Mouse (Mus musculus): ENCODE data around the gene Dnmt3c. TPM values are rescaled to one million over a fixed set of nuclear protein-coding genes. Genes with fewer than 3 reads are reported as not detected.
"Not testable (repeated sequence)": the region's sequence is repeated elsewhere in the genome, so short reads cannot be mapped to it uniquely, and the experiment has no call there.

The Dnmt3c gene
- polyA plus RNA-seq, 1 experiment from 2014 or later = 0.81 TPM

DNA sequence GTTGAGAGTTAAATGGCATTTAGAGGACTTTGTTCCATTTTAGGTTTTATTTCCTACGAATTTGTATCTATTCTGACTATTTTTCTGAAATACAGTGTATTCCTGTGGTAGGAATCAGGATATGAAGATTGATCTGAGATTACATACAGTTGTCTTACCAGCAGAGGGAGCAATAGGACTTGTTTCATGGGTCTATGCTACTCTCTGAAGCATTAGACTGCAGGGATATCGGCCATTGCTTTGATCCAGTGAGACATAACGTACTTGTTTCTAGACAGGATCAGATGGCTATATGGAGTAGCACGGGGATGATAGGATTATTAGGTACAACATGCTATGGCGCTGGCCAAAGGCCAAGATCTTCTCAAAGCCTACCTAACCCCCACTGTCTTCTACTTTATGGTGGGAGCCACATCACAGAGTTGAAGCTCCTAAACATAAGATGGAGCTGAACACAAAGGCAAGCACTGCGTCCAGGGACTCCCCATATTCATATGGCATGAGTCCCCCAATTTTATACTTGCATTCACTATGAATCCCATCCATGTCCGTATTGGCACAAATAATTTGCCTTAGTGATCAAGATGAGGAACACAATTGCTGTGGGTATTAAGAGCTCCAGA is 27.6 kb upstream of the Dnmt3c start:
- Histone ChIP-seq H3K9me3 (replicated peaks; ENCODE audit: control insufficient read depth, low read length) (no peaks in the 10 kb centered on the region), H3K4me2 (ENCODE audit: low read depth, low read length) (no peak overlapping the region), H3K4me3 (ENCODE audit: low read depth, low read length) (no peak overlapping the region), H3K36me3 (ENCODE audit: control insufficient read depth, insufficient read depth) (no peaks in the 10 kb centered on the region), H3K4me1 (ENCODE audit: control insufficient read depth, low read depth, low read length) (no peaks in the 10 kb centered on the region), H3K27ac (ENCODE audit: low read length) (no peak overlapping the region), H3K27me3 (ENCODE audit: control insufficient read depth, insufficient read depth, low read depth, low read length) (no peaks in the 10 kb centered on the region), H3K9ac (ENCODE audit: low read depth, low read length) (no peak overlapping the region)
- no peak for ATAC-seq (ENCODE audit: low read depth)
- whole genome bisulfite sequencing (ENCODE audit: insufficient replicate concordance) = 52% methylated on average over 7 of the region's 7 CpGs

DNA sequence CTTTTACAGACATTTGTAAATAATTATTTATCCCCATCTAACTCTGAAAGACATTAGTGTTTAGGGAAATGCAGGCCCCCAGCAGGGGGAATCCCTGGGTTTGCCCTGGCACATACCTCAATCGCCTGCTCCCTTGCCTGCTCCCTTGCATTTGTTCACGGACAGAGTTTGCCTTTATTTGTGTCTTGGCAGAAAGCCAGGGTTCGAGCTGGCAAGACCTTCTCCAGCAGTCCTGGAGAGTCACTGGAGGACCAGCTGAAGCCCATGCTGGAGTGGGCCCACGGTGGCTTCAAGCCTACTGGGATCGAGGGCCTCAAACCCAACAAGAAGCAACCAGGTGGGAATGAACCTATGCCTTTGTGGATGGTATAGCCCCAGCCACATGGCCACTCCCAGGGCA is 26.3 kb upstream of the Dnmt3c start:
- WGBS (ENCODE audit: insufficient replicate concordance) = 67% methylated on average over 5 of the region's 5 CpGs
- Histone ChIP-seq H3K4me2 (ENCODE audit: low read depth, low read length) (no peak overlapping the region), H3K27ac (ENCODE audit: low read length) (no peak overlapping the region), H3K9me3 (replicated peaks; ENCODE audit: control insufficient read depth, low read length) (no peaks in the 10 kb centered on the region), H3K9ac (ENCODE audit: low read depth, low read length) (no peak overlapping the region), H3K4me3 (ENCODE audit: low read depth, low read length) (no peak overlapping the region), H3K4me1 (ENCODE audit: control insufficient read depth, low read depth, low read length) (no peaks in the 10 kb centered on the region), H3K36me3 (ENCODE audit: control insufficient read depth, insufficient read depth) (no peaks in the 10 kb centered on the region), H3K27me3 (ENCODE audit: control insufficient read depth, insufficient read depth, low read depth, low read length) (no peaks in the 10 kb centered on the region)
- ATAC-seq (ENCODE audit: low read depth) = no peak

- H3K9me3 ChIP-seq (replicated peaks; ENCODE audit: control insufficient read depth, low read length) = no peaks in the 10 kb centered on the region
- H3K4me1 ChIP-seq (ENCODE audit: control insufficient read depth, low read depth, low read length) = no peaks in the 10 kb centered on the region
- H3K4me3 ChIP-seq (ENCODE audit: low read depth, low read length) = no peak overlapping the region
- no peaks in the 10 kb centered on the region for H3K36me3 ChIP-seq (ENCODE audit: control insufficient read depth, insufficient read depth)
- H3K27ac ChIP-seq (ENCODE audit: low read length) = no peak overlapping the region
- no peaks in the 10 kb centered on the region for H3K27me3 ChIP-seq (ENCODE audit: control insufficient read depth, insufficient read depth, low read depth, low read length)
- WGBS (ENCODE audit: insufficient replicate concordance) = 61% methylated on average over 2 of the region's 2 CpGs
- H3K9ac ChIP-seq (ENCODE audit: low read depth, low read length) = no peak overlapping the region
- no peak for ATAC-seq (ENCODE audit: low read depth)
- H3K4me2 ChIP-seq (ENCODE audit: low read depth, low read length) = no peak overlapping the region
Measured at GRCm38 (mm10) chr2:153672619-153673018, 23.8 kb upstream of the Dnmt3c start.

DNA sequence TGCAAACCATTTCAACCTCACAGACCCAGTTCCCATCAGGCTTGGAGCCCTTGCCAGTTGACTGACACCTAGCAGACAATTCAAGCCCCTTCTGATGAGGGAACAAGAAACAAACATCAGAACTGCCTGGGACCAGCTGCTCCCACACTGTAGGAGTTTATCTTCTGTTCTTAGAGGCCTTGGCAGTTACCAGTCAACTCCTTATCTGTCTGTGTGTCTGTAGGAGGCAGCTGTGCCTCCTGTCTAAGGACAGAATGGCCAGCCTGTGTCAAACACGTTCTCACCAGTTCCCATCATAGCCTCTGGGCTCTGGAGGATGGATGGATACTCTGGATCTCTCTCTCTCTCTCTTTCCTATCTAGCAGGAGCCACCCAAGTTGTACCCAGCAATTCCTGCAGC is 21.1 kb upstream of the Dnmt3c start:
- H3K4me1 ChIP-seq (ENCODE audit: control insufficient read depth, low read depth, low read length); H3K9me3 ChIP-seq (replicated peaks; ENCODE audit: control insufficient read depth, low read length); H3K27me3 ChIP-seq (ENCODE audit: control insufficient read depth, insufficient read depth, low read depth, low read length); H3K9ac ChIP-seq (ENCODE audit: low read depth, low read length); H3K27ac ChIP-seq (ENCODE audit: low read length); H3K4me3 ChIP-seq (ENCODE audit: low read depth, low read length); H3K4me2 ChIP-seq (ENCODE audit: low read depth, low read length); H3K36me3 ChIP-seq (ENCODE audit: control insufficient read depth, insufficient read depth): not testable (repeated sequence)
- peak; percentile 86 for ATAC-seq (ENCODE audit: low read depth)
- 12% methylated on average over 1 of the region's 1 CpGs for WGBS (ENCODE audit: insufficient replicate concordance)

DNA sequence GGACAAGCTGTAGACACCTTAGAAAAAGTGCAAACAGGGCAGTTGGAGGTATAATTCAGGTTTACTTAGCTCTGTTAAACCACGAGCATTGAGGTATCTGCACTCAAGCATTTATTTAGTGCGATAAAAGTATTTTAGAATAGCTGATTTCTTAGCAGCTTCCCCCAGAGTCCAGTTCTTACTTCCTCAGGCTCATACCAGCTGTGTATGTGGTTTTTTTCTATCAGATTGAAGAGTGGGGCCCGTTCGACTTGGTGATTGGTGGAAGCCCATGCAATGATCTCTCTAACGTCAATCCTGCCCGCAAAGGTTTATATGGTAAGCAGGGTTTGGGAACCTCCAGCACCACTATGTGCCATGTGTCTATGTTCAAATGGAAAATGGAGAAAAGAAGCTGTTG is 19.5 kb upstream of the Dnmt3c start:
- Histone ChIP-seq H3K9ac (ENCODE audit: low read depth, low read length) (no peak overlapping the region), H3K36me3 (ENCODE audit: control insufficient read depth, insufficient read depth) (no peaks in the 10 kb centered on the region), H3K4me1 (ENCODE audit: control insufficient read depth, low read depth, low read length) (no peaks in the 10 kb centered on the region; the same call in 1 of the 2 replicates), H3K27ac (ENCODE audit: low read length) (no peak overlapping the region), H3K9me3 (replicated peaks; ENCODE audit: control insufficient read depth, low read length) (no peaks in the 10 kb centered on the region), H3K4me2 (ENCODE audit: low read depth, low read length) (no peak overlapping the region), H3K27me3 (ENCODE audit: control insufficient read depth, insufficient read depth, low read depth, low read length) (no peaks in the 10 kb centered on the region), H3K4me3 (ENCODE audit: low read depth, low read length) (no peak overlapping the region)
- ATAC-seq (ENCODE audit: low read depth) = no peak
- 32% methylated on average over 6 of the region's 6 CpGs for WGBS (ENCODE audit: insufficient replicate concordance)

- Histone ChIP-seq H3K27me3 (ENCODE audit: control insufficient read depth, insufficient read depth, low read depth, low read length) (no peaks in the 10 kb centered on the region), H3K4me2 (ENCODE audit: low read depth, low read length) (no peak overlapping the region), H3K4me3 (ENCODE audit: low read depth, low read length) (no peak overlapping the region), H3K9me3 (replicated peaks; ENCODE audit: control insufficient read depth, low read length) (no peaks in the 10 kb centered on the region), H3K27ac (ENCODE audit: low read length) (no peak overlapping the region), H3K36me3 (ENCODE audit: control insufficient read depth, insufficient read depth) (no peaks in the 10 kb centered on the region), H3K4me1 (ENCODE audit: control insufficient read depth, low read depth, low read length) (no peaks in the 10 kb centered on the region; the same call in 1 of the 2 replicates), H3K9ac (ENCODE audit: low read depth, low read length) (no peak overlapping the region)
- 57% methylated on average over 7 of the region's 7 CpGs for WGBS (ENCODE audit: insufficient replicate concordance)
- ATAC-seq (ENCODE audit: low read depth) = no peak
Measured at GRCm38 (mm10) chr2:153677550-153677949, 18.9 kb upstream of the Dnmt3c start.

- Histone ChIP-seq H3K4me3 (ENCODE audit: low read depth, low read length) (no peak overlapping the region), H3K4me1 (ENCODE audit: control insufficient read depth, low read depth, low read length) (no peaks in the 10 kb centered on the region; the same call in 1 of the 2 replicates), H3K36me3 (ENCODE audit: control insufficient read depth, insufficient read depth) (no peaks in the 10 kb centered on the region), H3K9me3 (replicated peaks; ENCODE audit: control insufficient read depth, low read length) (no peaks in the 10 kb centered on the region), H3K27ac (ENCODE audit: low read length) (no peak overlapping the region), H3K9ac (ENCODE audit: low read depth, low read length) (no peak overlapping the region), H3K27me3 (ENCODE audit: control insufficient read depth, insufficient read depth, low read depth, low read length) (no peaks in the 10 kb centered on the region), H3K4me2 (ENCODE audit: low read depth, low read length) (no peak overlapping the region)
- no peak for ATAC-seq (ENCODE audit: low read depth)
- WGBS (ENCODE audit: insufficient replicate concordance) = 72% methylated on average over 1 of the region's 1 CpGs
Measured at GRCm38 (mm10) chr2:153679959-153680358, 16.5 kb upstream of the Dnmt3c start.

DNA sequence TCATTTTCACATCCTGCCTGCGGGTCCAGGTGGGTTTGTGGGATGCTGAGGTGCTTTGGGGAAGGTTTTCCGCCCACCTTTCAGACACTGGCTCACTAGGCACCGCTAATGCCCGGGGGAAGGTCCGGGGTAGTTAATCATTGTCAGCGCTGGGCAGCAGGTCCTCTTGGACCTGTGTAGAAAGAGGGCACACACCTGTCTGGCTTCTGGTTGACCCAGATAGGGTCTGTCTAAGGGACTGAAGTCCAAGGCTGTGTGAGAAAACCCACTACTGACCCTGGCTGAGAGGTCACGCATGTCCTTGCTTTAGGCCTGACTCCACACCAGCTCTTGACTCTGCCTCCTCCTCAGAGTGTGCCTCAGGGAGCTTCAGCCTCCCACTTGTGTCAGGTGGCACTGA is 3.0 kb upstream of the Dnmt3c start:
- H3K27ac ChIP-seq (ENCODE audit: low read length); H3K9me3 ChIP-seq (replicated peaks; ENCODE audit: control insufficient read depth, low read length); H3K4me1 ChIP-seq (ENCODE audit: control insufficient read depth, low read depth, low read length); H3K36me3 ChIP-seq (ENCODE audit: control insufficient read depth, insufficient read depth); H3K27me3 ChIP-seq (ENCODE audit: control insufficient read depth, insufficient read depth, low read depth, low read length); H3K9ac ChIP-seq (ENCODE audit: low read depth, low read length); H3K4me2 ChIP-seq (ENCODE audit: low read depth, low read length); H3K4me3 ChIP-seq (ENCODE audit: low read depth, low read length): not testable (repeated sequence)
- peak; percentile 61 for ATAC-seq (ENCODE audit: low read depth)
- 64% methylated on average over 5 of the region's 7 CpGs for WGBS (ENCODE audit: insufficient replicate concordance)

DNA sequence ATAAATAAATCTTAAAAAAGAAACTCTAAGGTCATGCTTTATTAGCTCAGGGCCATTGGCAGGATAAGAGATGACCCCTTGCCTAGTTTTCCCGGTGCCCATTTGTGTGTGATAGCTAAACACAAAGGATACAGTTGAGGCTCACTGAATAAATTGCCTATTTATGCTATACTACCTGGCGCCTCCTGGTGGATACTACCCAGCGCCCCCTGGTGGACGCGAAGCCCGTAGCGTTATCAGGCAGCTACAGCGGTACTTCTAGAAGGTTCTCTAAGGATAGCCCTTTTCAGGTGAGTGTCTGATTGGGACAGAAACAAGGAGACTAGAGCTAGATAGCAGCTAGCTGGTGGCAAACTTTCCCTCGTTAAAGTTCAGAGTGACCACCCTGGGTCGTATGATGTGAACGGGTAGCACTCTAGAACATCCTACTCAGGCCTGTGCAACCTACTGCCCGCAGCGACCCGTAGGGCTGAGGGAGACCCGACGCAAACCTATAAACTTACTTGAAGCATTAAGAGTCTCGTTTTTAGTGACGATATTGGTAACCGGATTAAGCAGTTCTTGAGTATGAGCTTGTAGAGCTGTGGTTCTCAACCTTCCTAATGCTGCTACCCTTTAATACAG is 1.9 kb upstream of the Dnmt3c start:
- no peaks in the 10 kb centered on the region for H3K9me3 ChIP-seq (replicated peaks; ENCODE audit: control insufficient read depth, low read length)
- no peak for ATAC-seq (ENCODE audit: low read depth)
- no peaks in the 10 kb centered on the region for H3K36me3 ChIP-seq (ENCODE audit: control insufficient read depth, insufficient read depth)
- H3K4me1 ChIP-seq (ENCODE audit: control insufficient read depth, low read depth, low read length) = no peaks in the 10 kb centered on the region
- 51% methylated on average over 19 of the region's 19 CpGs for WGBS (ENCODE audit: insufficient replicate concordance)
- H3K27ac ChIP-seq (ENCODE audit: low read length) = no peak overlapping the region
- H3K9ac ChIP-seq (ENCODE audit: low read depth, low read length) = no peak overlapping the region
- H3K4me3 ChIP-seq (ENCODE audit: low read depth, low read length) = no peak overlapping the region
- no peaks in the 10 kb centered on the region for H3K27me3 ChIP-seq (ENCODE audit: control insufficient read depth, insufficient read depth, low read depth, low read length)
- no peak overlapping the region for H3K4me2 ChIP-seq (ENCODE audit: low read depth, low read length)

All from liver, embryonic 16.5 days (tissue).